Comparison of ENCODE assay signal across 16 mouse cellular contexts in the genomic region with DNA sequence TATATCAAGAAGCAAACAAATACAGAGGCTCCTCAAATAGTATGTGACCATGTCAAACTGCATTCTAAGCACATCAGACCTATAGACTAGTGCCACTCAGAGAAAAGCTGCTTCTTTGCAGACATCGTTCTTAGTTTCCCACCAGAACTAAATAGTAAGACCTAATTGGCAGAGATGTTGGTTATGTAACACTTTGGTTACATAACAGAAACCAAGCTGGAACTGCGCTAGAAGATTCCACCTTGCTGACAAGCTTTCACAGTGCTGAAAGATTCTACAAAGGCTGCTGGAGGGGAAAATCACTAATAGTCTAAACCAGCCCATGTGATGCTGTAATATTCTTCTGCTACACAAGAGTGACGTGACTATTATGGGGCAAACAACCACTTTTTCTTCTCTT. TPM values are rescaled to one million over a fixed set of nuclear protein-coding genes. Genes with fewer than 3 reads are reported as not detected.
DNase-seq lines count a peak whose midpoint lies in the region; ATAC-seq lines count a peak whose summit lies in the region.
"Had no signal": no experiment of that assay in that cellular context is flagged by ENCODE, and none has a peak within 500 bp of the region (broad histone marks: within the 10 kb centered on the region; RNA-seq: fewer than 3 reads in every experiment).

No protein-coding gene starts in this region.

- peak; percentile 27; the same call in 1 of the 2 replicates for ATAC-seq in granulocyte monocyte progenitor cell, adult 5-6 weeks (replicated peaks; ENCODE audit: poor library complexity, severe bottlenecking)
- ATAC-seq: forebrain, embryonic 16.5 days had no signal

- DNase-seq in kidney, adult 9 months, result peak; percentile 28
- DNase-seq in kidney, postnatal 10 days, result no peak
- DNase-seq in lung, postnatal 36 days, result peak; percentile 14
- no peak for DNase-seq in lung, adult 18-20 months
- no peak for DNase-seq in yolk sac, embryonic 10.5 days (ENCODE audit: low spot score)
- no peak for DNase-seq in layer of hippocampus, postnatal 14 days (ENCODE audit: low spot score in 2 of 2)
- DNase-seq: adrenal gland, adult 8-10 months; cerebellum, adult 11-12 months; cerebellum, adult 9-10 months; cerebellum, postnatal 25 days; gastrocnemius, adult 2 months; gastrocnemius, postnatal 25 days; heart, adult 18-20 months; heart, postnatal 14 days had no signal

RNA-seq across cellular contexts. Expression of gene Trip11, which starts 22.2 kb away (rescaled TPM):
- total RNA-seq in granulocyte monocyte progenitor cell, adult 5-6 weeks (2014; fragmentation: Nextera tagmentation), result 21.3 and 24.3 TPM in 2 replicates
- total RNA-seq in granulocyte monocyte progenitor cell, adult 5-6 weeks (2017), result 38.2 and 47.5 TPM in 2 replicates
- 10 to 100 TPM; 26.8 to 27.5 TPM for total RNA-seq in layer of hippocampus, postnatal 14 days (2021)

RNA-seq across cellular contexts. Expression of gene Atxn3, which starts 22.8 kb away (rescaled TPM):
- 28.8 and 31.3 TPM in 2 replicates for total RNA-seq in granulocyte monocyte progenitor cell, adult 5-6 weeks (2014; fragmentation: Nextera tagmentation)
- total RNA-seq in granulocyte monocyte progenitor cell, adult 5-6 weeks (2017), result 56.4 and 74.5 TPM in 2 replicates
- total RNA-seq in layer of hippocampus, postnatal 14 days (2021), result 10 to 100 TPM; 18.6 to 18.7 TPM

RNA-seq across cellular contexts. Expression of gene Cpsf2, which starts 40.6 kb away (rescaled TPM):
- total RNA-seq in granulocyte monocyte progenitor cell, adult 5-6 weeks (2014; fragmentation: Nextera tagmentation), result 21.9 and 24.9 TPM in 2 replicates
- 55.8 and 57.1 TPM in 2 replicates for total RNA-seq in granulocyte monocyte progenitor cell, adult 5-6 weeks (2017)
- 10 to 100 TPM; 32.1 to 32.9 TPM for total RNA-seq in layer of hippocampus, postnatal 14 days (2021)

Comparison
In these comparisons a context has a peak if more than half of its experiments do, and no peak if none do; other contexts are left out.
1. DNase-seq: peak in kidney, adult 9 months (single experiment) and lung, postnatal 36 days (single experiment); none in kidney, postnatal 10 days (single experiment), lung, adult 18-20 months (0 of 2), yolk sac, embryonic 10.5 days (single experiment) and layer of hippocampus, postnatal 14 days (0 of 2).